Mouse (Mus musculus): ENCODE data around the gene Mamdc4. TPM values are rescaled to one million over a fixed set of nuclear protein-coding genes. Genes with fewer than 3 reads are reported as not detected.
A peak's percentile ranks its signal among the peaks of the same experiment; 100 is the strongest.

Gene Mamdc4
- total RNA-seq, 2 experiments from 2014 or later, result 2.1 to 4.0 TPM

GRCm38 (mm10) chr2:25583120-25583481 lies 8.5 kb upstream of the Mamdc4 start:
- DNase-seq (ENCODE audit: low spot score in 2 of 2), result no peak

GRCm38 (mm10) chr2:25582466-25583119 lies 7.9 kb upstream of the Mamdc4 start:
- DNase-seq (ENCODE audit: low spot score in 2 of 2), result peak; percentile 87 to 93

- DNase-seq (ENCODE audit: low spot score in 2 of 2), result no peak
These were observed 7.3 kb upstream of the Mamdc4 start for GRCm38 (mm10) chr2:25581901-25582301.

GRCm38 (mm10) chr2:25581294-25581864 lies 6.7 kb upstream of the Mamdc4 start, which contains the start of gene Ajm1:
Ajm1 (minus strand) TSS chr2:25581757.
- DNase-seq (ENCODE audit: low spot score in 2 of 2), result peak; percentile 80 to 89

- DNase-seq (ENCODE audit: low spot score in 2 of 2), result peak in 1 of 2 experiments; percentile 65
These were observed 6.0 kb upstream of the Mamdc4 start for GRCm38 (mm10) chr2:25580621-25581101.

GRCm38 (mm10) chr2:25579737-25580460 lies 5.3 kb upstream of the Mamdc4 start:
- DNase-seq (ENCODE audit: low spot score in 2 of 2), result peak in 1 of 2 experiments; percentile 79

- DNase-seq (ENCODE audit: low spot score in 2 of 2), result no peak
These were observed 4.4 kb upstream of the Mamdc4 start for GRCm38 (mm10) chr2:25578796-25579736.

- no peak for DNase-seq (ENCODE audit: low spot score in 2 of 2)
These were observed 3.5 kb upstream of the Mamdc4 start for GRCm38 (mm10) chr2:25577951-25578795.

GRCm38 (mm10) chr2:25576965-25577891 lies 2.6 kb upstream of the Mamdc4 start:
- DNase-seq (ENCODE audit: low spot score in 2 of 2), result peak in 1 of 2 experiments; percentile 52

- DNase-seq (ENCODE audit: low spot score in 2 of 2), result peak in 1 of 2 experiments; percentile 39
These were observed 1.6 kb upstream of the Mamdc4 start for GRCm38 (mm10) chr2:25576028-25576850.

GRCm38 (mm10) chr2:25575432-25576027 lies 885 bp upstream of the Mamdc4 start:
- peak in 1 of 2 experiments; percentile 40 for DNase-seq (ENCODE audit: low spot score in 2 of 2)

GRCm38 (mm10) chr2:25574136-25574535 lies 509 bp downstream of the Mamdc4 start:
- no peak for DNase-seq (ENCODE audit: low spot score in 2 of 2)

- DNase-seq (ENCODE audit: low spot score in 2 of 2), result no peak
These were observed 1.6 kb downstream of the Mamdc4 start for GRCm38 (mm10) chr2:25573068-25573467.

GRCm38 (mm10) chr2:25571221-25571620 lies 3.4 kb downstream of the Mamdc4 start:
- DNase-seq (ENCODE audit: low spot score in 2 of 2), result no peak

GRCm38 (mm10) chr2:25569323-25569722 lies 5.3 kb downstream of the Mamdc4 start:
- DNase-seq (ENCODE audit: low spot score in 2 of 2), result no peak

- no peak for DNase-seq (ENCODE audit: low spot score in 2 of 2)
These were observed 6.1 kb downstream of the Mamdc4 start for GRCm38 (mm10) chr2:25568473-25569019.

GRCm38 (mm10) chr2:25566558-25566957 lies 8.1 kb downstream of the Mamdc4 start:
- no peak for DNase-seq (ENCODE audit: low spot score in 2 of 2)
